Mouse (Mus musculus): ENCODE data around the gene Gm20388. TPM values are rescaled to one million over a fixed set of nuclear protein-coding genes. Genes with fewer than 3 reads are reported as not detected.

The Gm20388 gene
- polyA plus RNA-seq, 1 experiment from 2014 or later, result 8.3 TPM

DNA sequence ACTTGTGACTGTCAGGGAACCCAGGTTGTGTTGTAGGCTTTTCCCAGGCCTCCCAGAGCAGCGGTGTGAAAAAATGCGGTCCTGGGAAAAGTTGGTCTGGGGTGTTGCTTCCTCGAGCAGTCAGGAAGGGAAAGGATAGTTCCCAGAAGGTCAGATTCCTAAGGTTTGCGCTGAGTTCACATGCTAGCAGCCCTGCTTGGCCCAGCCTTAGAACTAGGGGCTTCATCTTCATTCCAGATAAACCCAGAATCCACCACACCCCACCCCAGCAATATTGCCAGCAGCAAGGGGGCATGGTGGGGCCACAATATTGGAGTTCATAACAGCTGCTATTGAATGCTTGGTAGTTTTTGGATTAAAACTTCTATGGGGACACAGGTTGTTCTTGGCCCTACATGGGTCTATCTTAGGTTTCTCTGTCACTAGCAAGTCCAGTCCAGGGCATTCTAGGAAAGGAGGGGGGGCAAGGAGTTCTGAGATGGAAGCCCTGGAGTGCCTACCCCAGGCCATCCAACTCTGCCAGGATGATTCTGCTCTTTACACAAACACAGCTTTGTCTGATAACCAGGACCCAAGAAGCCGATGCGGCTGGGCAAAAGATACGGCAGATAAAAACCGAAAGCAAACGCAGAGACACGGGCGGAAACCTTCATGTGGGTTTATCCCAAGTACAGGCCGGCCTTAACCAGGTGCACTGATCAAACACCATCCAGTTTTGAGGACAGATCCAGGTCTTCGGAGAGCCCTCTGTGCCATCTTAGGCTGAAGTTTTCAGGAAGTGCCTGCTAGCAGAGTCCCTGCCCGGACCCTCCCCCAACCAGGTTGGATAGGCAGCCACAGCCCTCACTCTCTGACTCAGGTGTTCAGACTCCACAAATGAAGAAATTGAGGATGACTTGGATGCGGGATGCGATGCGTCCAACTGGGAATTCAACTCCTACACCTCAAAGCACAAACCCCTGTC is 1210.1 kb downstream of the Gm20388 start:
- peaks cover 97% of the 10 kb centered on the region for H3K27me3 ChIP-seq (replicated peaks; ENCODE audit: control insufficient read depth, insufficient read depth, low read length)
- no peak overlapping the region for H3K4me3 ChIP-seq (ENCODE audit: low read depth, low read length)
- no peaks in the 10 kb centered on the region for H3K36me3 ChIP-seq (ENCODE audit: control insufficient read depth, insufficient read depth, low read length)
- WGBS, result 15% methylated on average over 17 of the region's 17 CpGs
- no peak overlapping the region for H3K9ac ChIP-seq (ENCODE audit: low read length)
- H3K4me1 ChIP-seq (replicated peaks; ENCODE audit: control insufficient read depth, insufficient read depth, low read length), result peaks cover 16% of the 10 kb centered on the region
- H3K27ac ChIP-seq (ENCODE audit: low read depth), result no peak overlapping the region
- DNase-seq (ENCODE audit: low spot score), result peak; percentile 55
- peaks cover 5% of the 10 kb centered on the region; the same call in 1 of the 2 replicates for H3K9me3 ChIP-seq (ENCODE audit: control insufficient read depth, low read length)
- no peak for ATAC-seq (replicated peaks; ENCODE audit: low FRiP score, low TSS enrichment, low read depth)
- H3K4me2 ChIP-seq (ENCODE audit: low read length), result no peak overlapping the region

DNA sequence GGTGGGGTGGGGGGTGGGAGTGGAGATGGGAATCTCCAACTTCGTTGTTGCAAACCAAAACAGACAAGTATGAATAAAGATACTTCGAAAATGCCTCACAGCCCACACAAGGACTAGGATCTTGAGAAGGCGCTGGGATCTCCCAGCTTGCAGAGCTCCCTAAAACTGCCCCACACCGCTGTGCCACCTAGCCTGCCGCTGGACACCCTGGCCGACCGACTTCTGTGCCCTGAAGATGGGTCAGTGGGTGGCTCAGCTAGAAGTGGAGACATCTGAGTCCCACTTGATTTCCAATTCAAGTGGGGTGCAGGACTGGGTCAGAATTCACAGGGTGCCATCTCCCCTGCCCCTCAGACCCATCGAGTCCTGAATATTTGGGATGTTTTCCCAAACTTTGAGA is 1211.1 kb downstream of the Gm20388 start:
- WGBS, result 29% methylated on average over 8 of the region's 8 CpGs
- Histone ChIP-seq H3K9me3 (ENCODE audit: control insufficient read depth, low read length) (peaks cover 4% of the 10 kb centered on the region; the same call in 1 of the 2 replicates), H3K4me1 (replicated peaks; ENCODE audit: control insufficient read depth, insufficient read depth, low read length) (peaks cover 15% of the 10 kb centered on the region), H3K4me2 (ENCODE audit: low read length) (no peak overlapping the region), H3K27ac (ENCODE audit: low read depth) (no peak overlapping the region), H3K27me3 (replicated peaks; ENCODE audit: control insufficient read depth, insufficient read depth, low read length) (peaks cover 99% of the 10 kb centered on the region), H3K4me3 (ENCODE audit: low read depth, low read length) (no peak overlapping the region), H3K36me3 (ENCODE audit: control insufficient read depth, insufficient read depth, low read length) (no peaks in the 10 kb centered on the region), H3K9ac (ENCODE audit: low read length) (no peak overlapping the region)
- ATAC-seq (replicated peaks; ENCODE audit: low FRiP score, low TSS enrichment, low read depth), result no peak
- peak; percentile 56 for DNase-seq (ENCODE audit: low spot score)

DNA sequence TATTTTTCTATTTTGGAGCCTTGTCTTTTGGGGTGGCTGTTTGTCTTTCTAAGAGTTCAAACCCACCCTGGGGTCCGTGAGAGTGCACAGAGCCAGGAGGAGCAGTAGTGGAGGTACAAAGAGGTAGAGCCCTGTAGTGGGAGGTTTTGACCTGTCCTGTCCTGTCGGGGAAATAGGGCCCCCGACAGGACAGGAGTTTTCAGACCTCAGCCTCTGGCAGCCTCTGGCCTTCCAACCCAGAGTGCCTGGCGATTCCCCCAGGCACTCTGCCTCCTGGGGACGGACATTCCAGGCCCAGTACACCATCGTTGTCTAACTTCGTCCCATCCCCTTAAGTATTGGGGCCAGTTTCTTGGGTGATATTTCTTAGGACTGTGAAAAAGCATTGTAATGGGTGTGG is 1211.7 kb downstream of the Gm20388 start:
- H3K36me3 ChIP-seq (ENCODE audit: control insufficient read depth, insufficient read depth, low read length), result no peaks in the 10 kb centered on the region
- no peak overlapping the region for H3K27ac ChIP-seq (ENCODE audit: low read depth)
- H3K4me1 ChIP-seq (replicated peaks; ENCODE audit: control insufficient read depth, insufficient read depth, low read length), result peaks cover 9% of the 10 kb centered on the region
- H3K9ac ChIP-seq (ENCODE audit: low read length), result no peak overlapping the region
- H3K27me3 ChIP-seq (replicated peaks; ENCODE audit: control insufficient read depth, insufficient read depth, low read length), result peaks cover 99% of the 10 kb centered on the region
- ATAC-seq (replicated peaks; ENCODE audit: low FRiP score, low TSS enrichment, low read depth) (no peak), DNase-seq (ENCODE audit: low spot score) (peak; percentile 54)
- H3K4me3 ChIP-seq (ENCODE audit: low read depth, low read length), result no peak overlapping the region
- no peaks in the 10 kb centered on the region for H3K9me3 ChIP-seq (ENCODE audit: control insufficient read depth, low read length)
- WGBS, result 18% methylated on average over 7 of the region's 7 CpGs
- H3K4me2 ChIP-seq (ENCODE audit: low read length), result no peak overlapping the region

DNA sequence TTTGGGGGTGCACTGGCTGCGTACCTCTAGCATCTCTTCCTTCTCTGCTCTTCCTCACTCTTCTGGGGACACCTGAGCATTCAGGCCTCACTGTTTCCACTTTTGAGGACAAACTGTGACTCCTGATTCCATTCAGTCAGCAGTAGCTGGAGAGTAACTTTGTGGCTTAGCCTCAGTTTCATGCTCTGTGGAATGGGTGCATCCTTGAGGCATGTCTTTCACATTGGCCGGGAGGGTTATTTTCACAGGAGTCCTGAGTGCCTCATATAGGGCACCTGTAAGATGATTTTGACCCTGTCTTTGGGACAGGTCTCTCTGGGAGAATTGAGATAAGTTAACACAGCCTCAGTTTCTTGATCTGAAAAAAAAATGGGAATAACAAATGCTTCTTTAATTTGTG is 1212.5 kb downstream of the Gm20388 start:
- no peak for DNase-seq (ENCODE audit: low spot score)
- H3K9ac ChIP-seq (ENCODE audit: low read length), result no peak overlapping the region
- H3K4me1 ChIP-seq (replicated peaks; ENCODE audit: control insufficient read depth, insufficient read depth, low read length), result peaks cover 12% of the 10 kb centered on the region; the same call in 1 of the 2 replicates
- WGBS, result 65% methylated on average over 2 of the region's 2 CpGs
- H3K4me3 ChIP-seq (ENCODE audit: low read depth, low read length), result no peak overlapping the region
- no peak for ATAC-seq (replicated peaks; ENCODE audit: low FRiP score, low TSS enrichment, low read depth)
- no peak overlapping the region for H3K4me2 ChIP-seq (ENCODE audit: low read length)
- peaks cover 99% of the 10 kb centered on the region for H3K27me3 ChIP-seq (replicated peaks; ENCODE audit: control insufficient read depth, insufficient read depth, low read length)
- H3K27ac ChIP-seq (ENCODE audit: low read depth), result no peak overlapping the region
- H3K36me3 ChIP-seq (ENCODE audit: control insufficient read depth, insufficient read depth, low read length), result no peaks in the 10 kb centered on the region
- H3K9me3 ChIP-seq (ENCODE audit: control insufficient read depth, low read length), result no peaks in the 10 kb centered on the region

DNA sequence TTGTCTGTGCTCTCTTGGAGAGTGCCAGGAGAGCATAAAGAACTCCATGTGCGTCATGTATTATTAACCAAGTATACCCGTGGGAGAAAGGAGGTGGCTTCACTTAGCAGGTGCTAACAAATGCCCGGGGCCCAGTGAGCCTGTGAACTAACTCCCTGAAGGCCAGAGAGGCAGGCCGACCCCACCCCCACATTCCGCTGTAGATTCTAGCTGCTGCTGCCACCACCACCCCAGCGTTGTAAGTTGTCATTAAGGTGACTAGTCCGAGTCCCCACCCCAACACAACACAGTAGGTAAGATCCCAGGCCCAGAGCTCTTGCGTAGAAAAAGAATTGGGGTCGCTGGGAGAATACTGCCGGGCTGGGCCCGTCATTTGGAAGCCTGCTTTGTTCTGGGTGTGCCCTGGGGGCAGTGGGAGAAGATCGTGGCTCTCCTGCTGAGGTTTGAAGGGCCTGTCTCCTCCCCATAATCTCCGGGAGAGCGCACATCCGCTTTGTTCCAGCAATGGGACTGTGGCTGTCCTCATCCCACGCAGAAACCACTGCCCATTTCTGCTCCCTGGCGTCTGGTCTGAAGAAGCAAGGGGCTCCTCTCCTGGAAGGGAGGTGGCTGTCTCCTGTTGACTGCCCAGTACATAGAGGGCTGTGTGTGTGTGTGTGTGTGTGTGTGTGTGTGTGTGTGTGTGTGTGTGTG is 1214.1 kb downstream of the Gm20388 start:
- Histone ChIP-seq H3K4me1 (replicated peaks; ENCODE audit: control insufficient read depth, insufficient read depth, low read length) (peaks cover 17% of the 10 kb centered on the region; the same call in 1 of the 2 replicates), H3K4me3 (ENCODE audit: low read depth, low read length) (no peak overlapping the region), H3K36me3 (ENCODE audit: control insufficient read depth, insufficient read depth, low read length) (no peaks in the 10 kb centered on the region), H3K9ac (ENCODE audit: low read length) (no peak overlapping the region), H3K9me3 (ENCODE audit: control insufficient read depth, low read length) (no peaks in the 10 kb centered on the region), H3K4me2 (ENCODE audit: low read length) (peak overlapping the region; percentile 63), H3K27ac (ENCODE audit: low read depth) (no peak overlapping the region), H3K27me3 (replicated peaks; ENCODE audit: control insufficient read depth, insufficient read depth, low read length) (peaks cover 98% of the 10 kb centered on the region)
- 4% methylated on average over 17 of the region's 17 CpGs for WGBS
- ATAC-seq (replicated peaks; ENCODE audit: low FRiP score, low TSS enrichment, low read depth), result no peak
- DNase-seq (ENCODE audit: low spot score), result peak; percentile 59

DNA sequence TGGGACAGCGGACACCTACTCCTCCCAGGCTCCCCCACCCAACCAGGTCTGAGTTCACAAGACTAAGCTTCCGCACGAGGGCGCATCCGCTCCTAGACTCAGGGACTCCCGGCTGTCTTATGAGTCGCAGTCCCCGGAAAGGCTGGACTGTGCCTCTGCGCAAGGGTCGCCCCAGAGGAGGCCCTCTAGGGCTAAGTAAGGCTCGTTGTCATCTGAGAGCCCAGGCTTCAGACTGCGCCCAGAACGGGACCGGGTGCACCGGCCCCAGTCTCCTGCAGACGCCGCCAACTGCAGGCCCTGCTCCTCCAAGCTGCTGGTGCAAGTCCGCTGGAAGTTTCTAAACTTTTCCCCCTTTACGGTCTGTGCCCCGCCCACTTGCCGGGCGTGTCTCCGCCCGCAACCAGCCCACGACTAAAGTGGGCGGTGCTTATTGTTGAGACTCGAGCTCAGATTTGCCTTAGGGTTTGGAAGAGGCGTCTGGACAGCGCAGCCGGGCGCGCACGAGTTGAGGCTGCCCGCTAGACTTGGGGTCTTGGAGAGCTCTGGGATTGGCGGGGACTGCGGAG is 1214.8 kb downstream of the Gm20388 start:
- H3K9me3 ChIP-seq (ENCODE audit: control insufficient read depth, low read length), result no peaks in the 10 kb centered on the region
- H3K27me3 ChIP-seq (replicated peaks; ENCODE audit: control insufficient read depth, insufficient read depth, low read length), result peaks cover 98% of the 10 kb centered on the region
- H3K4me1 ChIP-seq (replicated peaks; ENCODE audit: control insufficient read depth, insufficient read depth, low read length), result peaks cover 17% of the 10 kb centered on the region; the same call in 1 of the 2 replicates
- peak overlapping the region; percentile 63 for H3K4me2 ChIP-seq (ENCODE audit: low read length)
- H3K27ac ChIP-seq (ENCODE audit: low read depth), result no peak overlapping the region
- no peaks in the 10 kb centered on the region for H3K36me3 ChIP-seq (ENCODE audit: control insufficient read depth, insufficient read depth, low read length)
- ATAC-seq (replicated peaks; ENCODE audit: low FRiP score, low TSS enrichment, low read depth) (peak; percentile 65), DNase-seq (ENCODE audit: low spot score) (peak; percentile 89)
- H3K4me3 ChIP-seq (ENCODE audit: low read depth, low read length), result peak overlapping the region; percentile 33
- H3K9ac ChIP-seq (ENCODE audit: low read length), result 0 out of 2 replicates have a peak overlapping the region, but pooled peaks have one; percentile 2
- WGBS, result under 1% methylated on average over 36 of the region's 36 CpGs

DNA sequence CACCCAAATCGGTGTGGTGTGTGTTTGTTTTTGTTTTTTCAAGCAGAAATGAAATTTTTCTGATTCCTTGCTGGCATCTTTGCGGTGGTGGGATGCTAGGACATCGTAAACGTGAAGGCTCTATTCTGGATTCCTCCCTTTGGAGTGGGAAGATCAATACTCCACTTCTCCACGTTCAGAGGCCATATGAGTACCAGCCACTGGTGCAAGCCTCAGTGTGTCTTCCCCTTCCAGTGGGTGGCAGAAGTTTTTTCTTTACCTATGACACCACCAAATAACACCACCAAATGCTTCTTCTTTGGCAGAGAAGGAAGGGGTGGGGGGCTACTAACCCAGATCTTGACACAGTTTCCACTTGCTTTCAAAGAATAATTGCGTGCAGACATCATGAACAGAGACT is 1215.5 kb downstream of the Gm20388 start:
- 6% methylated on average over 6 of the region's 6 CpGs for WGBS
- peak overlapping the region; percentile 33 for H3K4me3 ChIP-seq (ENCODE audit: low read depth, low read length)
- peaks cover 98% of the 10 kb centered on the region for H3K27me3 ChIP-seq (replicated peaks; ENCODE audit: control insufficient read depth, insufficient read depth, low read length)
- ATAC-seq (replicated peaks; ENCODE audit: low FRiP score, low TSS enrichment, low read depth) (no peak), DNase-seq (ENCODE audit: low spot score) (no peak)
- no peaks in the 10 kb centered on the region for H3K9me3 ChIP-seq (ENCODE audit: control insufficient read depth, low read length)
- peaks cover 20% of the 10 kb centered on the region; the same call in 1 of the 2 replicates for H3K4me1 ChIP-seq (replicated peaks; ENCODE audit: control insufficient read depth, insufficient read depth, low read length)
- no peaks in the 10 kb centered on the region for H3K36me3 ChIP-seq (ENCODE audit: control insufficient read depth, insufficient read depth, low read length)
- H3K9ac ChIP-seq (ENCODE audit: low read length), result no peak overlapping the region
- peak overlapping the region; percentile 63 for H3K4me2 ChIP-seq (ENCODE audit: low read length)
- H3K27ac ChIP-seq (ENCODE audit: low read depth), result no peak overlapping the region

DNA sequence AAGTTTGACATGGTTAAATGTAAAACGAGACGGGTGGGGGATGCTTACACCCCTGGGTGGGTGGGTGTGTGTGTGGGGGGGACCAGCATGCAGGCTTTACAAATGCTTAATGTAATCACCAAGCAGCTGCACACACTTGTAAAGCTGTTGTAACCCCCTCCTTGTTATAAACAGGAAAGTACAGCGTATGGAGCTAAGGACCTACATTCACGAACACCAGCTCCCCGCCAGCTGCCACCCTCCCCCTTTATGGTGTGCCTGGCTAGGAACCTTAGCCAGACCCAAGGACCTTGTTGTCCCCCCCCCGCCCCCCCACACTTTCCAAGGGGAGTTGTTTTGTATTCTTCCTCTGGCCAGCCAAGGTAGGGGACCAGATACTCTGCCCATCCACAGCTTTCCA is 1216.1 kb downstream of the Gm20388 start:
- Histone ChIP-seq H3K27me3 (replicated peaks; ENCODE audit: control insufficient read depth, insufficient read depth, low read length) (peaks cover 94% of the 10 kb centered on the region), H3K4me2 (ENCODE audit: low read length) (peak overlapping the region; percentile 63), H3K4me1 (replicated peaks; ENCODE audit: control insufficient read depth, insufficient read depth, low read length) (peaks cover 20% of the 10 kb centered on the region; the same call in 1 of the 2 replicates), H3K9me3 (ENCODE audit: control insufficient read depth, low read length) (no peaks in the 10 kb centered on the region), H3K36me3 (ENCODE audit: control insufficient read depth, insufficient read depth, low read length) (no peaks in the 10 kb centered on the region), H3K9ac (ENCODE audit: low read length) (no peak overlapping the region), H3K27ac (ENCODE audit: low read depth) (0 out of 2 replicates have a peak overlapping the region, but pooled peaks have one; percentile 54), H3K4me3 (ENCODE audit: low read depth, low read length) (0 out of 2 replicates have a peak overlapping the region, but pooled peaks have one; percentile 10)
- DNase-seq (ENCODE audit: low spot score) (no peak), ATAC-seq (replicated peaks; ENCODE audit: low FRiP score, low TSS enrichment, low read depth) (no peak)
- WGBS, result 4% methylated on average over 6 of the region's 6 CpGs
